Mouse (Mus musculus) liver, embryonic 16.5 days (tissue): ENCODE results near the gene 1700001O22Rik. TPM values are rescaled to one million over a fixed set of nuclear protein-coding genes. Genes with fewer than 3 reads are reported as not detected.
A peak's percentile ranks its signal among the peaks of the same experiment; 100 is the strongest.

Experiments used
- ATAC-seq: fragments of 200-750 bp; cut with Nextera tagmentation; 2 replicates; pipeline ENCODE4 v1.8.0; 2017; ENCODE audit warnings: low read depth, mild to moderate bottlenecking, moderate number of reproducible peaks, moderate library complexity
- H3K27ac ChIP-seq: fragments of 300-500 bp; sonication (generic); 2 replicates; pipeline ENCODE4 v1.5.1; 2014; ENCODE audit warnings: mild to moderate bottlenecking, low read length
- H3K27me3 ChIP-seq: fragments of 300-500 bp; sonication (generic); 2 replicates; pipeline ENCODE4 v1.6.1; 2014; ENCODE audit warnings: low read depth, low read length, mixed read lengths; ENCODE audit not compliant: control insufficient read depth, insufficient read depth
- H3K36me3 ChIP-seq: fragments of 300-500 bp; sonication (generic); 2 replicates; pipeline ENCODE4 v1.6.1; 2014; ENCODE audit warnings: mild to moderate bottlenecking; ENCODE audit not compliant: control insufficient read depth, insufficient read depth
- H3K4me1 ChIP-seq: fragments of 300-500 bp; sonication (generic); 2 replicates; pipeline ENCODE4 v1.6.1; 2014; ENCODE audit warnings: low read depth, low read length, mixed read lengths; ENCODE audit not compliant: control insufficient read depth
- H3K4me2 ChIP-seq: fragments of 300-500 bp; sonication (generic); 2 replicates; pipeline ENCODE4 v1.6.1; 2014; ENCODE audit warnings: low read depth, low read length, mixed read lengths
- H3K4me3 ChIP-seq: fragments of 300-500 bp; sonication (generic); 2 replicates; pipeline ENCODE4 v1.5.1; 2014; ENCODE audit warnings: low read depth, mild to moderate bottlenecking, low read length
- H3K9ac ChIP-seq: fragments of 300-500 bp; sonication (generic); 2 replicates; pipeline ENCODE4 v1.6.1; 2014; ENCODE audit warnings: low read depth, low read length
- H3K9me3 ChIP-seq: fragments of 300-500 bp; sonication (generic); replicated peaks from 2 replicates; pipeline ENCODE4 v1.6.1; 2016; ENCODE audit warnings: low read length; ENCODE audit not compliant: control insufficient read depth
- WGBS: fragments of 180-500 bp; shearing (Covaris S2); extraction: QIAGEN DNeasy Blood & Tissue Kit; methylation state at CpG from one replicate; pipeline ENCODE4 v1.1.7; 2014; ENCODE audit not compliant: insufficient replicate concordance; 5-methylcytosine and 5-hydroxymethylcytosine counted together
- polyA plus RNA-seq: library from polyadenylated mRNA; unstranded; fragments of >200 nt; fragmentation: Nextera tagmentation; extraction: Ambion mirVana; gene quantifications from 2 replicates; pipeline ENCODE4 v1.2.1, GENCODE M21; 2015

Gene 1700001O22Rik
- 0.09 TPM in 1 of 2 replicates, not detected in the other for polyA plus RNA-seq

- no peak within 1 kb of the TSS for H3K4me2 ChIP-seq
- 61% methylated on average over 3 of the region's 3 CpGs for WGBS
- H3K9me3 ChIP-seq: no peaks in the 10 kb centered on the region
- no peak for ATAC-seq
- no peak within 1 kb of the TSS for H3K9ac ChIP-seq
- H3K4me1 ChIP-seq: peaks cover 14% of the 10 kb centered on the region
- no peak within 1 kb of the TSS for H3K4me3 ChIP-seq
- no peaks in the 10 kb centered on the region for H3K36me3 ChIP-seq
- peaks cover 57% of the 10 kb centered on the region for H3K27me3 ChIP-seq
- H3K27ac ChIP-seq: no peak within 1 kb of the TSS
Observed at GRCm38 (mm10) chr2:30803604-30804003, at the start of gene 1700001O22Rik. 1700001O22Rik (minus strand) TSS chr2:30803661.

GRCm38 (mm10) chr2:30852771-30853313, 49.4 kb upstream of the 1700001O22Rik start:
- no peaks in the 10 kb centered on the region for H3K36me3 ChIP-seq
- 37% methylated on average over 20 of the region's 20 CpGs for WGBS
- no peaks in the 10 kb centered on the region for H3K4me1 ChIP-seq
- H3K4me3 ChIP-seq: no peak overlapping the region
- no peak overlapping the region for H3K4me2 ChIP-seq
- H3K9me3 ChIP-seq: no peaks in the 10 kb centered on the region
- H3K27me3 ChIP-seq: no peaks in the 10 kb centered on the region; the same call in 1 of the 2 replicates
- H3K27ac ChIP-seq: no peak overlapping the region
- ATAC-seq: no peak
- H3K9ac ChIP-seq: no peak overlapping the region

- no peaks in the 10 kb centered on the region for H3K36me3 ChIP-seq
- WGBS: 30% methylated on average over 6 of the region's 6 CpGs
- H3K4me1 ChIP-seq: no peaks in the 10 kb centered on the region; the same call in 1 of the 2 replicates
- ATAC-seq: no peak
- H3K9ac ChIP-seq: no peak overlapping the region
- H3K27ac ChIP-seq: no peak overlapping the region
- peaks cover 15% of the 10 kb centered on the region for H3K27me3 ChIP-seq
- no peak overlapping the region for H3K4me2 ChIP-seq
- H3K4me3 ChIP-seq: no peak overlapping the region
- H3K9me3 ChIP-seq: no peaks in the 10 kb centered on the region
Observed at GRCm38 (mm10) chr2:30850581-30850980, 47.1 kb upstream of the 1700001O22Rik start.

DNA sequence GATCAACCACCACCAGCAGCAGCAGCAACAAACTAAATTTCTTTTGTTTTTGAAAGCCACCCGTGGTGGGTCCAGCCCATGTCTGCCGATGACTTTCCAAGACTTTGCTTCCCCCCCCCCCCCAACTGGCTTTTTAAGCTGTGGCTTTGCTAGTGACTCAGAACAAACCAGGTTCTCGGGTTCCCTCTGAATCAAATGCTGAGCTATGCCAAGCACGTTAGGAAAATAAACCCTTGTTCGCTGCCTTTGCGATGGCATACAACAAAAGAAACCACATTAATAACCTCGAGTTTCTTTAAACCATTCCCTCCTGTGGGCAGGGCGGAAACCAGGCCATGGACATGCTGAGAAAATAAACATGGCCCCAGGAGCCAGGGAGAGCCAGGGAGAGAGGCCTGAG, 44.7 kb upstream of the 1700001O22Rik start:
- no peak overlapping the region for H3K27ac ChIP-seq
- no peaks in the 10 kb centered on the region; the same call in 1 of the 2 replicates for H3K4me1 ChIP-seq
- H3K9me3 ChIP-seq: no peaks in the 10 kb centered on the region
- WGBS: 58% methylated on average over 8 of the region's 8 CpGs
- no peak overlapping the region for H3K4me2 ChIP-seq
- H3K4me3 ChIP-seq: no peak overlapping the region
- H3K27me3 ChIP-seq: peaks cover 37% of the 10 kb centered on the region
- no peak for ATAC-seq
- H3K36me3 ChIP-seq: no peaks in the 10 kb centered on the region
- H3K9ac ChIP-seq: no peak overlapping the region

DNA sequence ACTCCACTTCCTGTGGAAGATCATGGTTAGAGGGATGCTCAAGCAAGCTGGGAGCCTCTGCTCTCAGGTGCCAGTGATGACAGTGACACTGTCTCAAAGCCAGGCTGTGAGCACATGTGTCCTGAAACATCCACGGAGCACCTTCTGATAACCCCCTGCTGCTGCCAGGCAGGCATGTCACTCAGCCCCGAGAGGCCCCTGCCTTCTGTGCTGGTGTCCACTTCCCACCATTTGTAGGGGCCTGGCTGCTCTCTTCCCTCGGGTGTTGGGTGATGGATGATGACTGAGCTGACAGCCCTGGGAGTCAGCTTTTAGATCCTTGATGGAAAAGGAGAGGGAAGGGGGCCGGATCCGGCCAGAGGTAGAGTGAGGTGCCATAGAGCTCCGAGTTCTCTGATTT, 43.3 kb upstream of the 1700001O22Rik start:
- Histone ChIP-seq H3K9me3 (no peaks in the 10 kb centered on the region), H3K27me3 (peaks cover 42% of the 10 kb centered on the region), H3K27ac (no peak overlapping the region), H3K4me3 (no peak overlapping the region), H3K9ac (no peak overlapping the region), H3K4me2 (no peak overlapping the region), H3K36me3 (no peaks in the 10 kb centered on the region), H3K4me1 (no peaks in the 10 kb centered on the region; the same call in 1 of the 2 replicates)
- ATAC-seq: no peak
- 31% methylated on average over 6 of the region's 6 CpGs for WGBS

DNA sequence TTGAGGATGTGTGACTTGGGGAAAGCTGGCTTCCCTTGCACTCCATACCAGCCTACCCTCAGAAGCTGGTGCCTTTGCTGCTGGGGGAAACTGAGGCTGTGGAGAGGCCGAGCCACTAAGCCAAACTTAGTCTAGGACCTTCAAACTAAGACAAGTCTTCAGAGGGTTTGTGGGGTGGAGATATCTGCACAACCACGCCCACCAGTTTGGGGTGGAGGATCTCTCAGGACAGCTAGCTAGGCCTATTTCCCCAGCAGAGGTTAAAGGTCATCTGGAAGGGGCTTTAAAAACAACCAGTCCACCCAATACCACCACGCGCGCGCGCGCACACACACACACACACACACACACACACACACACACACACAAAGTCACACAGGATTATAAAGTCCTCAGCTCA, 42.8 kb upstream of the 1700001O22Rik start:
- Histone ChIP-seq H3K4me2 (no peak overlapping the region), H3K36me3 (no peaks in the 10 kb centered on the region), H3K9ac (no peak overlapping the region), H3K4me3 (no peak overlapping the region), H3K4me1 (no peaks in the 10 kb centered on the region; the same call in 1 of the 2 replicates), H3K27ac (no peak overlapping the region), H3K9me3 (no peaks in the 10 kb centered on the region), H3K27me3 (peaks cover 42% of the 10 kb centered on the region)
- no peak for ATAC-seq
- 78% methylated on average over 8 of the region's 8 CpGs for WGBS

GRCm38 (mm10) chr2:30845152-30846070, 42.0 kb upstream of the 1700001O22Rik start:
- Histone ChIP-seq H3K9me3 (no peaks in the 10 kb centered on the region), H3K36me3 (no peaks in the 10 kb centered on the region), H3K4me3 (peak overlapping the region; percentile 45), H3K27ac (no peak overlapping the region), H3K4me1 (no peaks in the 10 kb centered on the region; the same call in 1 of the 2 replicates), H3K9ac (no peak overlapping the region), H3K27me3 (peaks cover 42% of the 10 kb centered on the region), H3K4me2 (peak overlapping the region; percentile 56)
- no peak for ATAC-seq
- WGBS: 2% methylated on average over 79 of the region's 80 CpGs

GRCm38 (mm10) chr2:30842615-30843014, 39.2 kb upstream of the 1700001O22Rik start:
- H3K9me3 ChIP-seq: no peaks in the 10 kb centered on the region
- peaks cover 42% of the 10 kb centered on the region for H3K27me3 ChIP-seq
- no peak for ATAC-seq
- no peak overlapping the region for H3K9ac ChIP-seq
- H3K4me3 ChIP-seq: no peak overlapping the region
- H3K4me1 ChIP-seq: no peaks in the 10 kb centered on the region; the same call in 1 of the 2 replicates
- WGBS: 34% methylated on average over 10 of the region's 10 CpGs
- H3K36me3 ChIP-seq: no peaks in the 10 kb centered on the region
- H3K4me2 ChIP-seq: no peak overlapping the region
- no peak overlapping the region for H3K27ac ChIP-seq
